Mouse (Mus musculus) small intestine, adult 2 months (tissue): ENCODE measurements around the gene Ppil2. TPM values are rescaled to one million over a fixed set of nuclear protein-coding genes. Genes with fewer than 3 reads are reported as not detected.

ENCODE experiments used
- H3K27ac ChIP-seq: fragments of 200-500 bp; 2 replicates; pipeline ENCODE4 v1.5.1; 2012; ENCODE audit warnings: low read depth, low read length, control low read depth, inconsistent platforms; ENCODE audit not compliant: insufficient read depth
- H3K27me3 ChIP-seq: fragments of 200-500 bp; 2 replicates; pipeline ENCODE4 v1.6.1; 2012; ENCODE audit warnings: mild to moderate bottlenecking, moderate library complexity, low read length, inconsistent platforms; ENCODE audit not compliant: control insufficient read depth, insufficient read depth
- H3K36me3 ChIP-seq: fragments of 200-500 bp; 2 replicates; pipeline ENCODE4 v1.6.1; 2012; ENCODE audit warnings: mild to moderate bottlenecking, low read length, control low read depth, inconsistent platforms; ENCODE audit not compliant: control insufficient read depth, insufficient read depth
- H3K4me1 ChIP-seq: fragments of 200-500 bp; 2 replicates; pipeline ENCODE4 v1.6.1; 2012; ENCODE audit warnings: low read length, inconsistent platforms, mixed read lengths; ENCODE audit not compliant: control insufficient read depth, insufficient read depth, insufficient read length
- H3K4me3 ChIP-seq: fragments of 200-500 bp; 2 replicates; pipeline ENCODE4 v1.5.1; 2012; ENCODE audit warnings: low read depth, mild to moderate bottlenecking, control low read depth, inconsistent platforms, low read length, moderate library complexity
- CTCF ChIP-seq: fragments of 200-500 bp; IDR thresholded peaks from 2 replicates; pipeline ENCODE4 v1.5.1; 2012; ENCODE audit warnings: low read depth, mild to moderate bottlenecking, control low read depth, inconsistent platforms, low read length, moderate library complexity, mixed read lengths; ENCODE audit not compliant: insufficient replicate concordance, insufficient read length; ENCODE audit errors: extremely low read depth
- POLR2A ChIP-seq: fragments of 200-500 bp; IDR thresholded peaks from 2 replicates; pipeline ENCODE4 v1.6.1; 2012; ENCODE audit warnings: low read depth, mild to moderate bottlenecking, control low read depth, inconsistent platforms, low read length, moderate library complexity
- WGBS: fragments of 180-500 bp; shearing (Covaris S2); methylation state at CpG from one replicate; pipeline ENCODE4 v1.1.7; 2018; 5-methylcytosine and 5-hydroxymethylcytosine counted together
- polyA plus RNA-seq: library from polyadenylated mRNA; depleted of rRNA; stranded (reverse); fragments of >200 nt; gene quantifications from 2 replicates; pipeline ENCODE4 v1.2.3, GENCODE M21; 2012

Gene Ppil2
- polyA plus RNA-seq, 1 experiment, result 69.4 TPM

DNA sequence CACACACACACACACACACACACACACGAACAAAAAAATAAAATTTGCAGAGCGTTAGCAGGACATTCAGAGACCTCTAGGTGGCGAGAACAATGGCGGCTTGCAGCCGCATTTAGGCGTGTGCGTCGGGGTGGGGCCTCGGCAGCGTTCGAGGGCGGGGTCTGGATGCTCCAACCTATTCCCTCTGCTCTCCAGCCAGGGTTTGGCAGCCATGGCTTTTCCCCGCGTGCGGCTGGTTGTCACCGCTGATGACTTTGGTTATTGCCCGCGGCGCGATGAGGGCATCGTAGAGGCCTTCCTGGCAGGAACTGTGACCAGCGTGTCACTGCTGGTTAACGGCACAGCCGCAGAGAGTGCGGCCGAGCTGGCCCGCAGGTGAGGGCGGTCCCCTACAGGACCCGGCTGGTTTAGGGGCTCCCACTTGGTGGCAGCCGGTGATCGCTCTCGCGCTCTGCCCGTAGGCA is 35.7 kb upstream of the Ppil2 start, which contains the start of gene Ccdc116:
TSS of gene Ccdc116 (minus strand) at position 458 of the 464 bp plus-strand sequence.
- TF ChIP-seq CTCF (peak; percentile 56; the same call in 1 of the 2 replicates), POLR2A (no peak; the same call in 1 of the 2 replicates)
- Histone ChIP-seq H3K36me3 (no peaks in the 10 kb centered on the region), H3K4me1 (peaks cover 23% of the 10 kb centered on the region), H3K27me3 (no peaks in the 10 kb centered on the region), H3K4me3 (peak within 1 kb of the TSS; percentile 77), H3K27ac (peak within 1 kb of the TSS; percentile 44)
- WGBS, result under 1% methylated on average over 34 of the region's 34 CpGs

DNA sequence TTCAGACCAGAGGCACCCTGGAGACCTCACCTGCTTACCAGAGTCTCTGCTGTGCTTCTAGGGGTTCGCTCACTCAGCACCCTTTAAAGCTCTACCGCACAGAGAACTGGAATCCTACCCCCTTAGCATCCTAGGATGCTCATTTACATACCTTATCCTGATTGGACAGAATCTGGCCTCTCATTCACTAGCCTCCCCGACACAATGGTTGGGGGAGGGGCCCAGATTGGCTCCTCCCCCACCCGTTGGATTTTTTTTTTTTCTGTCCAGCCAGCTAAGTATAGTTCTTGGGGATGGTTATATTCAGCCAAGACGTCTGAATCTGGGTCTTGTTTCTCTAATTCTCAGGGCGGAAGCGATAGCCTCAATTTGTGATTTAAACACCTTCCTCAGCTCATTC is 33.3 kb upstream of the Ppil2 start, which contains the start of gene Ydjc:
TSS of gene Ydjc (plus strand) at position 283 of the 400 bp plus-strand sequence.
- H3K27ac ChIP-seq, result no peak within 1 kb of the TSS
- H3K4me3 ChIP-seq, result no peak within 1 kb of the TSS
- no peak for TF ChIP-seq CTCF
- no peak for TF ChIP-seq POLR2A
- WGBS, result 47% methylated on average over 7 of the region's 7 CpGs
- no peaks in the 10 kb centered on the region for H3K27me3 ChIP-seq
- no peaks in the 10 kb centered on the region for H3K36me3 ChIP-seq
- peaks cover 10% of the 10 kb centered on the region for H3K4me1 ChIP-seq

DNA sequence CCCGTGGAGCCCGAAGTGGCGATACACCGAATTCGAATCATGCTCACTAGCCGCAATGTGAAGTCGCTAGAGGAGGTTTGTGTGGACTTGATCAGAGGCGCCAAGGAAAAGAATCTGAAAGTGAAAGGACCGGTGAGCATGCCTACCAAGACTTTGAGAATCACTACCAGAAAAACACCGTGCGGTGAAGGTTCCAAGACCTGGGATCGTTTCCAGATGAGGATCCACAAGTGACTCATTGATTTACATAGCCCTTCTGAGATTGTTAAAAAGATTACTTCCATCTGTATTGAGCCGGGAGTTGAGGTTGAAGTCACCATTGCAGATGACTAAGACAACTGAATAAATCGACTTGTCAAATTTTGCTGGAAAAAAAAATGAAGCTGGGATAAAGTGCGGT is 26.3 kb upstream of the Ppil2 start:
- TF ChIP-seq POLR2A (no peak), CTCF (no peak)
- no peaks in the 10 kb centered on the region for H3K36me3 ChIP-seq
- WGBS, result 73% methylated on average over 15 of the region's 15 CpGs
- no peak overlapping the region for H3K27ac ChIP-seq
- H3K4me3 ChIP-seq, result no peak overlapping the region
- H3K27me3 ChIP-seq, result no peaks in the 10 kb centered on the region
- H3K4me1 ChIP-seq, result no peaks in the 10 kb centered on the region

DNA sequence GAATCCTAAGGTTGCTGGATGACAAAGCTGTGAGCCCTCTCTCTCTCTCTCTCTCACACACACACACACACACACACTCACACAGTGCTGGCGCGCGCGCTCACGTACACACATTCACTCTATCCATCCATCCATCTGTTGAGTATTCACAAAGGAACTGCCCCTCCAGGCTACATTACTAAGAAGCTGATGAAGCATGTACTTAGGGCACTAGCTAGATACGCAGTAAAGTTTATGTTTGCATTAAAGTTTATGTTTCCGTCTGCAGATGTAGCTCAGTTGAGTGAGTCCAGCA is 21.8 kb upstream of the Ppil2 start:
- Histone ChIP-seq H3K4me3 (no peak overlapping the region), H3K27ac (no peak overlapping the region), H3K36me3 (no peaks in the 10 kb centered on the region), H3K27me3 (no peaks in the 10 kb centered on the region), H3K4me1 (peaks cover 3% of the 10 kb centered on the region; the same call in 1 of the 2 replicates)
- TF ChIP-seq CTCF (no peak), POLR2A (no peak)
- WGBS, result 33% methylated on average over 7 of the region's 7 CpGs

DNA sequence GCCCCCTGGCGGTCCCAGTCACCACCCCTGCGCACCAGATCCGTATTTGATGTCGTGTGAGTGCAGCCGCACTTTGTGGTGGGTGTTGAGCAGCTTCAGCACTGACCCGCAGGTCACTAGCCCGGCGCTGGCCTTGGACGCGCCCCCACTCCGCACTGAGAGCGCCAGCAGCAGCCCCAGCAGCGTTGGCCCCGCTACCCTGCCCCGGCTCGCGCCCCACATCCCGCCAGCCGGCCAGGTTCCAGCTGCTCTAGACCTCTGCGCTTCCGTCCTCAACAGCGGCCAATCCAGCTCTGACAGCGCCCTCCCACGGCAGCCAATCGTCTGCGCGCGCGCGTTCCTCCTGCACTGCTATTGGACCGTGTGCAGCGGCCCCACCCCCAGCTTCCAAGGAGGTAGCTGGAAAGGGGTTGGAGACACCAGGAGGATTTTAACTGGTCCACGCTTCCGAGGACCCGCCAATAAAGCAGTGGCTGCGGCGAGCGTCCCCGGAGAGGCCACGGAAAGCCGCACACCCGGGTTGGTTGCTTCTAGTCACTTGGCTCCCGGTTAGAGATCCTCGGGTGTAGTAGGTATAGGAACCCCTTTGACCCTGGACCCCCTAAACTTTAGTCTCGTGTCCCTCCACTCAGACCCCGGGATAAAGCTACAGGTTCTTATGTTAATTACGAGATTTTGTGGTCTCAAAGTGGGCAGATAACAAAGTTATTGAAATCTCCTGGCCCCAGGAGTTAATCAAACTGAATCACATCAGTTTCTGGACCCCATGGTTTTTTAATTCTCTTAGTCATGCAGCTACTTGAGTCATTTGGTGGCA is 21.2 kb upstream of the Ppil2 start, which contains the start of gene Sdf2l1:
TSS of gene Sdf2l1 (minus strand) at position 295 of the 817 bp plus-strand sequence.
- Histone ChIP-seq H3K36me3 (no peaks in the 10 kb centered on the region), H3K27me3 (no peaks in the 10 kb centered on the region), H3K4me1 (peaks cover 3% of the 10 kb centered on the region; the same call in 1 of the 2 replicates), H3K4me3 (peak within 1 kb of the TSS; percentile 89), H3K27ac (peak within 1 kb of the TSS; percentile 7; the same call in 1 of the 2 replicates)
- under 1% methylated on average over 47 of the region's 47 CpGs for WGBS
- peak; percentile 75 for TF ChIP-seq POLR2A
- TF ChIP-seq CTCF, result no peak

DNA sequence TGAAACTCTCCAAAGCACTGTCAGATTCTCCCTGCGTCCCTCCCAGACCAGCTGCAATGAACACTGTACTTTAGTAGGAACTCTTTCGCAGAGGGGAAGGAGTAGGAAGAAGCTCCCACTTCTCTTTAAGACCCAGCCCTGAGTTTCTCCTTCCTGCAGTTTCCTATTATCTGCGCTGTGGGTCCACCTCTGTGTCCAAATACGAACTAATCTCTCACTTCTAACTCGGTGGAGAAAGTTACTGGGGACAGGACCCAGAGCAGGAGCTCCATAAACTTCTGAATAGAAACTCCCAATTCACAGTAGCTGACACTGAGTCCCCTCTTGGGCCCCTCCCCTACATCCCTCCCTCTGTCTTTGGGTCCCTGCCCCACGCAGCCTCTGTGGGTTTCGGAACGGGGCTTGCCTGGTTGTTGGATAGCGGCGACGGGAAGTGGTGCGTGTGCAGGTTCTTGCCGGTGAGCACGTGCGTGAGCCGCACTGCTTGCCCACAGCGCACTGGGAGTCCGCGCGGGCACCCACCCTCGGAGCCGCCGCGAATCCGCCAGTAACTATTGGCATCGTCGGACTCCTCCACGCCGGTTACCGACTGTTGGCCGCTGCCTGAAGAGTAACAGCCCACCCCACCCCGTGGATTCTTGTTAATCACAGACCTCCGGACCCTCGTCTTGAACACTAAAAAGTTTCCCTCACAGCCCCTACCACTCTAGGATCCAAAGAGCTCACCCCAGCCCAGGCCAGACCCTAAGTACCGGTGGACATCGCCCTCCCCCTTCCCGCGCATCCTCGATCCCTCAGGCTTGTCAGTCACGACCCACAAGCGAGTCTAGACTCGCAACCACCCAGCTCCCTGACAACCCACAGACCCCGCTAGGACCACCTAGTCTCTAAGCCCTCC is 20.4 kb upstream of the Ppil2 start:
- H3K4me3 ChIP-seq, result peak overlapping the region; percentile 89
- no peaks in the 10 kb centered on the region for H3K27me3 ChIP-seq
- TF ChIP-seq POLR2A (no peak), CTCF (peak; percentile 50; the same call in 1 of the 2 replicates)
- no peaks in the 10 kb centered on the region for H3K36me3 ChIP-seq
- H3K4me1 ChIP-seq, result peaks cover 3% of the 10 kb centered on the region; the same call in 1 of the 2 replicates
- 5% methylated on average over 43 of the region's 43 CpGs for WGBS
- H3K27ac ChIP-seq, result peak overlapping the region; percentile 7; the same call in 1 of the 2 replicates

DNA sequence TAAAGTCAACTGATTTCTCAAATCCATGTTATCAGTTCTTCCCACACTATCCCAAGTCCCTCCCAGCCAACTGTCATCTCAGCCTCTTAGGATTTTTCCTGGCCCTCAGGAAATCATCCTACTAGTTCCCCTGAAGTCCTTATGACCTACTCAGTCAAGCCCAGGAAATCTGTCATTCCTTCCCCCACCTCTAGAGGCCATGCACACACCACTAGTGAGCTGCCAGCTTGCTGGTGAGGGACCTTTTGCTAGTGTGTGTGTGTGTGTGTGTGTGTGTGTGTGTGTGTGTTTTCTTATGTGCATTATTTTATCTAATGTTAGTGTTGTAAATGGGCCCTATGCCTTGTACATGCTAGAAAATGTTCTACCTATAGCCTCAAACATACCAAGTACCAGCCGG is 16.2 kb upstream of the Ppil2 start:
- Histone ChIP-seq H3K27me3 (no peaks in the 10 kb centered on the region), H3K4me1 (peaks cover 14% of the 10 kb centered on the region), H3K27ac (no peak overlapping the region), H3K36me3 (no peaks in the 10 kb centered on the region), H3K4me3 (no peak overlapping the region)
- TF ChIP-seq POLR2A (no peak), CTCF (peak; percentile 68; the same call in 1 of the 2 replicates)
- 100% methylated on average over 1 of the region's 1 CpGs for WGBS
